Mouse (Mus musculus) lung, adult 2 months (tissue): ENCODE results near the gene Gp1bb.

Source experiments
- CTCF ChIP-seq: fragments of 200-500 bp; IDR thresholded peaks from 2 replicates; pipeline ENCODE4 v1.5.1; 2011; ENCODE audit warnings: mild to moderate bottlenecking, low read length, control low read depth; ENCODE audit not compliant: insufficient read depth
- POLR2A ChIP-seq: fragments of 200-500 bp; IDR thresholded peaks from 2 replicates; pipeline ENCODE4 v1.6.1; 2011; ENCODE audit warnings: low read depth, mild to moderate bottlenecking, control low read depth, low read length, borderline replicate concordance; ENCODE audit errors: extremely low read depth

DNA sequence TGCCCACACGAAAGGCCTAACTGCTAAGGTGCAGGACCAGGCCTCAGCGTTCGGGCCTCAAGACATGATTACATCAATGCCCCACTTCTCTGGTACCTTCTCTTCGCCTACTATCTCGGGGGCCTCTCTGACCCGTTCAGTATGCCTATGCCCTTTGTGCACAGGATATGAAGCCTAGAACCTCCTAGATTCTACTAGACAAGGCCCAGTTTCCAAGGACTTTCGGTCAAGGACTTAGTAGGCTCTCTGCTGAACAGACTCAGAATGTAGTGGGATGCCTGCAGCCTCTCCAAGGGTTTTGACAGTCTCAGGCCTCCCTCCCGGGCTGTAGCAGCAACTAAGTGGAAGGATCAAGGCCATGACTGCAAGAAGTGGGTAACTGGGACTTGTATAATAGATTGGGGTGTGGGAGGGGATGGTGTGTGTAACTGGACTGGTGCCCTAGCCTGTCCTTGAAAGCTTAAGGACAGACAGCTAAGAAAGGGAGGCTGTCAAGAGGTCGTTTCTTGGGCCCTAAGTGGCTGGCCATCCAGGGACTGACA, 33.1 kb downstream of the Gp1bb start:
- TF ChIP-seq CTCF (no peak), POLR2A (no peak)
